Mouse (Mus musculus) yolk sac, embryonic 10.5 days (tissue): ENCODE results near the gene Gnptg.

Experiments used
- DNase-seq: peaks from one replicate; pipeline ENCODE4 v3.0.0-alpha.2; 2017; ENCODE audit warnings: low spot score

The Gnptg gene

GRCm38 (mm10) chr17:25239695-25240636, at the start of gene Gnptg, which contains the start of gene Tsr3:
Gene Gnptg, minus strand, starts transcription at chr17:25240124.
Gene Tsr3, plus strand, starts transcription at chr17:25240170.
- peak; percentile 88 for DNase-seq

- DNase-seq, result no peak
These were observed 48.9 kb upstream of the Gnptg start for GRCm38 (mm10) chr17:25288842-25289241.

DNA sequence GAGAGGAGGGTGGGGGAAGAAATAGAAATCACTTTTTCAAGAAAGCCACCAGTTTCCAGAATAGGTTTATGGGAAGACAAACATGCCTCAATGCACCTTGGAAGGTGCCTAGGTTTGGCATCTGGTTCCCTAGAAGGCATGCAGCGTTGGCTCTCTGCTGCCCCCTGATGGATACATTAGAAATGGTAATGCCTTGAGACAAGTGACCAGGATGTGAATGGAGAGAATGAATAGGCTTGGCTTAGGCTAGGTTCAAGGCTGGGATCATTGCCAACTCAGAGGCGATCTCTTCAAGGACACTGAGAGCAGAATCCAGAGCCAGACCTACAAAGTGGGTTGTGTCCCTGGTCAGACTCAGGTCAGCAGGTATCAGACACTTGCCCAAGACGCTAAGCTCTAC, 45.1 kb upstream of the Gnptg start:
- DNase-seq, result peak; percentile 42

- DNase-seq, result peak; percentile 64
These were observed 42.2 kb upstream of the Gnptg start for GRCm38 (mm10) chr17:25282133-25282532.

DNA sequence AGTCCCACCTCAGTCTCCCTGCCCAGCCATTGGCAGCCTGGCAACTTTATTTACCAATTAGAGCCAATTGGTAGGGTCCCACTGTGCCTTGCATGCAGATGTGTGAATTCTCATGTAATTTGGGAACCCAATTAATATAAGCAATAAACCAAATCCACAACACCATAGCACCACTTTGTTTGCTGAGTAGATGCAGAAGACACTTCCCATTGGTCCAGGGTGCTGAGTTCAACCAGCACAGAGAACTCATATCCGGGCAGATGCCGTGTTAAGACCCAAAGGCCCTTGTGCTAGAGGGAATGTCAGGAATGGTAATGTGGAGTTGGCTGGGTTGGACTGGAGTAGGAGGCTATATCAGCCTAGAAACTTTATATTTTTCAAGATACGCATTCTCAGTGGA, 35.9 kb upstream of the Gnptg start:
- no peak for DNase-seq

DNA sequence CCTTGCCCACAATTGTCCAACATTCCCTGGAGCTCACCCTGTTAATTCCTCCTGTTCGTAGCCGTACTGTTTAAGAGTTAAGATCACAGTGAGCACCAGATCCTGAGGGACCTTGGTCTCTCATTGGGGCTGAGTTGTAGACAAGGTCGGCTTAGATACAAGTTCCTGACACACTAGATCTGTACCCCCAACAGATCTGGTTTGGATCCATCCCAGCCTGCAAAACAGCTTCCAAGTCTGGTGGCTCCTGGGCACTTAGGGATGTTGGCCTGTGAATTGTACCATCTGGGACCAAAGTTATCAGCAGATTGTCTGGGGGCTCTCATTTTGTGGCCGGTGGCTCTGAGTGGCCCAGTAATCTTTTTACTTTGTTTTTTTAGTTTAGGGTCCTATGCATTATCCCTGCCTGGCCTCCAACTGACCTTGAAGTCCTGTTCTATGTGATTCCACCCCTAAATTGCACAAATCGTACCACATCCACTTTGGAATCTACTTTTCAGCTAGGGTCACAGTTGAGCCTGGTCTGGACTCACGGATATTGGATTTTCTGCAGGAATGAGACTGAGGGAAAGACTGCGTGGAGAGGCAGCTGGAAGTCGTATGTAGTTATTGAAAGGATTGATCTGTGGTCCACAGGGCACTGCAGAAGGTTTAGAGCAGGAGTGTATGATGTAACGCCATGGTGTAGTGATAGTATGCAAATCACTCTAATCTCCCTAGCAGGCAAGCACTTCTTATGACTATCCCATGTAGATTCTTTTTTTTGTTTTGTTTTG, 34.8 kb upstream of the Gnptg start, which contains the start of gene Ube2i:
Ube2i (minus strand) TSS at position 52 of the 776 bp plus-strand sequence.
- no peak for DNase-seq

- peak; percentile 98 for DNase-seq
These were observed 34.0 kb upstream of the Gnptg start for GRCm38 (mm10) chr17:25273706-25274501.

DNA sequence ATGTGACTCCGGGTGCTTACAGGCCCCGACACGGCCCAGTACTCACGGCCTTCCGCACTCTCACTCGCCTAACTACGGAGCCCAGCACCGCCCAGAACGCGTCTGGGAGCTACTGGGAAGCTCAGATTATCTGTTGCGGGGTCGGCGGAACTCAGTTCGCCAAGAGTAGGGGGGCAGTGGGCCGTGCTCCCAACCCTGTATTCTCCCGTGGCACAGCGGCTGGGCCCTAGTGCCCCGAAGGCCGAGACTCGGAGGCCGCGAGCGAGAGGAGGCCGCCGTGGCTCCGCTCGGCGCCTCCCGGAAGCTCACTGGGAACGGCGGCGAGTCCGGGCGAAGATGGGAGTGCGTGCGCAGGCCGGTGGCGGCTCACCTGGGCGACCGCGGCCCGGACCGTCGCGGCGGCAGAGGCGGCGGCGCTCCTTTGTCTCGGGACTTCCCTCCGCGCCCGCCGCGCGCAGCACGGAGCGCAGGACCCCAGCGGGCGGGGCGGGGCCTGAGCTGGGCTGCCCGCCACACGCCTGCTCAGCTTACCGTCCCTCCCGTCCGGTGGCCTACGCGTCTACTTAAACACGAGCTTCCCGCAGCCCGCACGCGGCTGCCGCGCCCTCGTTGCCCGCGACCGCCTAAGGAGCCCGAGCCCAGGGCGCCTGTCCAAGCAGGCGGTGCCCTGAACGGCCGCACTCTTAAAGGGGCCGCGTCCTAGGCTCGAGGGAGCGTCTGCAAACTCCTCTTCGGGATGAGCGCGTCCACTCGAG, 33.2 kb upstream of the Gnptg start:
- DNase-seq, result peak; percentile 94

- peak; percentile 22 for DNase-seq
These were observed 32.4 kb upstream of the Gnptg start for GRCm38 (mm10) chr17:25272326-25272725.

DNA sequence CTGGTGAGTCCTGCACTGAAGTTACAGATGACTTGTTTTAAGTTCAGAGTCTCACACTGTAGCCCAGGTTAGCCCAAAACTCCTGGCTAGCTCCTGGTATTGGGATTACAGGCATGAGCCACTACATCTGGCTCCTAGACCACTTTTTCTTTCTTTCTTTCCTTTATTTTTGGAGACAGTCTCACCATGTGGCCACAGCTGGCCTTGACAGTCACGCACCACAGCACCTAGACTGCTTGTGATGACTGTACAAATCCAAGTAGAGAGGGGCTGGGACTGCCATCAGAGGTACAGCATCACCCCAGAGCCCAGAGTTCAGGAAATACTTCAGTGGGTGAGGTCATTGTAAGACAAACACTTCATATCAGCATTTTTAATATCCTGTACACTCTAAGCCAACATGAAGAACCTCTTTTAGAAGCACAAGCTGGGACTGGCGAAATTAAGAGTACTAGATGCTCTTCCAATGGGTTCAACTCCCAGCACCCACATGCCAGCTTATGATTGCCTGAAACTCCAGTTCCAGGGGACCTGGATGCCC, 30.9 kb upstream of the Gnptg start:
- no peak for DNase-seq

GRCm38 (mm10) chr17:25264453-25264852, 24.5 kb upstream of the Gnptg start:
- no peak for DNase-seq

DNA sequence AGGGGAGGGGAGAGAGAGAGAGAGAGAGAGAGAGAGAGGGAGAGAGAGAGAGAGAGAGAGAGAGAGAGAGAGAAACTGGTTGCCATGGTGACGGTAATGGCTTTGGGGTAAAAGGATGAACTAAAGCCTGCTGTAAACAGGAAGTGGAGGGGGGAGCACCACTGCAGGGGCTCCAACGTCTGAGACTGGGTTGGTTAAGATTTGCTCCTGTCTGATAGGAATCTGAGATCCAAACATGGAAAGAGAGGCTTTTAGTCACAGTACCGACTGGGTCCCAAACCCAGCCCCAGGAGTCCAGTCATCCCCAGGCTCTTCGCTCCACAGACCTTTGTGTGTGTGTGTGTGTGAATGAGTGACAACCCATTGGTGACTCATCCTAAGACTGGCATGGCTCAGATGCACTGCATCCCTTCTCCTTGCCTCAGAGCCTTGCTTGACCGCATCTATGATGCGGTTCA, 17.9 kb upstream of the Gnptg start:
- DNase-seq, result no peak

DNA sequence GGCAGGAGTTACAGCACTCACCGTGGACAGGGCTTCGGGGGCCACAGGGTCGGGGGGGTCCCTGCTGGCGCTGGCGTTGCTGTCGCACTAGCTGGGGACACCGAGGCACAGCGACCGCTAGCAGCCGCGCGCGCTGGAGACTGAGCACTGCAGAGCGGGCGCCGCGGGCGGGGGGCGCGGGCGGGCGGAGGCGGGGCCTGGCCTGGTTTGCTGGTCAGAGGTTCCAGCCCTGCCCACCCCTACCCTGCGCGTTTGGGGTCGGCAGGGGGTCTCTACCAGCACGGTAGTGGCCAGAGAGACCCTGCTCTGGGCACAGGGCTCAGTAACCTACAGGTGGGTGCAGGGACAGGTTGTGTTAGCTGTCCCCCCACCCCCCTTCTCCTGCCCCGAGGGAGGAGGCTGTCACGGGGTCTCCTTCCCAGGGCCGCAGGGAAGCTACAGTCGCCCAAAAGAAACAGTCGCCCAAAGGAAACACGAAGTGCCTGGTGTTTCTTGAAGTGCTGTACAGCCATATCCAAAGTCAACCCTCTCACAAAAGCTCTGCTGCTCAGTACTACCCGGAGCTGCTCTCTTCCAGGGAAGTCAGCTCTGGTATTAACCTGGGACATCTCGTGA, 16.3 kb upstream of the Gnptg start, which contains the start of gene Baiap3:
Baiap3 (minus strand) TSS at position 225 of the 615 bp plus-strand sequence.
- DNase-seq, result peak; percentile 46

DNA sequence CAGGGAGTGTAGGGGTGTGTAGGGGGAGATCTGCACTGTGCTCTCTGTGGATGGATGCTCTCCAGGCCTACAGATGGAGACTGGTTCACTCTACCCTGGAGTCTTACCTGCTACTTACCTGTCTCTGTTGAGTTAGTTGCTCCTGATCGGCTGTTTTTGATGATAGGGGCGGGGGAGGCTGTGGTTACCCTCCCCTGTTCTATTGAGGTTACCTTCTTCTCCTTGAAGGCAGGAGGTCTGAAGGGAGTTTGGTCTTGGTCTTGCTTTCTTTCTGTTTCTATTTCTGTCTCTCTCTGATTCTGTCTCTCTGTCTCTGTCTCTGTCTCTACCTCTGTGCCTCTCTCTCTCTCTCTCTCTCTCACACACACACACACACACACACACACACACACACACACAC, 15.2 kb upstream of the Gnptg start:
- DNase-seq, result no peak

DNA sequence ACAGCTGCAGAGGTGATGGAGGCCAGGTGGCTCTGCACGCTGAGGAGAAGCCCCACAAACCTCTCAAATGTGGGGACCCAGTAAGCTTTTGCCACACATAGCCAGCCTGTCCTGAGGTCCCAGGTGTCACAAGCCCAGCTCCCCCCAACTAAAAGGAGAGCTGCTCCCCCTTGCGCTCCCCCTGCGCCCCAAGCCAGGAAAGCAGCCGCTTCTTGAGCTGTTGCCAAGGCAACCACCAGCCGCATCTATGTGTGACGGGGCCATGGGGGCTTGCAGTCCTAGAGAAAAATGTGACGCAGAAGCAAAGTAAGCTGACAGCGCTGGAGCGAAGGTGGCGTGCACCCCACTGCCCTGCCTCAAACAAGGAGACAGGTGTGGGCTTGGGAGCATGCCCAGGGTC, 13.8 kb upstream of the Gnptg start:
- no peak for DNase-seq

DNA sequence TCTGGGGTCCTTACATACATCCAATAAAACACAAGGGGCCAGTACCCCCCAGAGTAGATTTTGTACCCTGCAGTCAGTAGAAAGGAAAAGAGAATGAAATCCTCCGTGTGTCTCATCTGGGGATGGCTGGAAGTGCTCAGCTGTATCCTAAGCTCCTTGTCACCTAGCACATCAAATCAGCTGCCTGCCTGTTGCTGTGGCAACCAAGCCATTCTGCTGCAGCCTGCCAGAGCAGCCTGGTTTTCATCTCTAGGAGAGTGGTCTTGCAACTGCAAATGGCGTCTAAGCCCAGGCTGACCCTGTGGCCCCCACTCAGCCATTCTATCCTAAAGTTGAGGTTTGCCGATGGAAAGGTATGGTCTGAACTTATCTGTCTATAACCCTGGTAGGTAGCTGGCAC, 12.7 kb upstream of the Gnptg start:
- no peak for DNase-seq

GRCm38 (mm10) chr17:25250181-25250835, 10.4 kb upstream of the Gnptg start:
- no peak for DNase-seq

DNA sequence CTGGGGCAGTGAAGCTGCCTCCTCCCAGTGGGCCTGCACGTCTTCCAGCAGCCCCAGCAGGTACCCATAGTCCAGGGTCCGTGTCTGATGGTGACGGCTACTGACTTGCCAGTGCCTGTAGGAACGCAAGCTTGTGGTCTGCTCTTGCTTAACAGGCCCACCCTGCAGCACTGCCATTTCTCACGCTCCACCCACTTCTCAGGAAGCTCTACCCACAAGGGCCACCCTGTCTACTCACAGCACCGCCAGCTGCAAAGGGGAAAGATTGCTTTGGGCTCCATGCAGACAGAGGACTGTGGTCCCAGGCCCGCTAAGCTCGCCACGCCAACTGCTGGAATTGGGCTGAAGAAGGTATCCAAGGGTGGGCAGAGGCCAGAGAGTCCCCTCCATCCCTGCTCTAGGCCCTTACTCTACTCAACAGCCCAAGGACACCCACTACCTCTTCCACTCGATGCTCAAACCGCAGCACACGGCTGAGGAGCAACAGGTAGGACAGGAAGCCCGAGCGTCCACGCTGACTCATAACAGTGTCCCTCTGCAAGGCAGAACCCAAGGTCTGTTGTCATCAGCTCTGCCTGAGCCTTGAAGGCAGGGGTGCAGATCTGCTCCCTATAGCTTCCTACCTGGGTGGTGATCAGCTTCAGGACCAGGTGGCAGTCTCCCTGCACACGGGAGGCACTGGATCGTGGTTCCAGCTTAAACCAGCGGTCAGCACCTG, 8.3 kb upstream of the Gnptg start:
- DNase-seq, result no peak

- no peak for DNase-seq
These were observed 4.3 kb upstream of the Gnptg start for GRCm38 (mm10) chr17:25244239-25244638.
